In genomic region chr3:104674329-104675220, GRCm38 (mm10) we compare ENCODE assay signal across 7 mouse cellular contexts. TPM values are rescaled to one million over a fixed set of nuclear protein-coding genes. Genes with fewer than 3 reads are reported as not detected.
DNase-seq lines count a peak whose midpoint lies in the region; ATAC-seq and TF ChIP-seq lines count a peak whose summit lies in the region.

No protein-coding gene starts in this region.

- H3K27me3 ChIP-seq in E14TG2a.4 (ENCODE audit: insufficient read depth, low read length): peaks cover 8% of the 10 kb centered on the region; the same call in 1 of the 2 replicates
- H3K27me3 ChIP-seq in forebrain, embryonic 12.5 days: no peaks in the 10 kb centered on the region
- no peaks in the 10 kb centered on the region for H3K27me3 ChIP-seq in hindbrain, embryonic 15.5 days
- no peaks in the 10 kb centered on the region for H3K27me3 ChIP-seq in liver, embryonic 13.5 days

- TF ChIP-seq CTCF in E14TG2a.4 (conservative IDR thresholded peaks at IDR 0.05; ENCODE audit: low read length): no peak

- peak overlapping the region; percentile 48; the same call in 1 of the 2 replicates for H3K4me3 ChIP-seq in E14TG2a.4 (replicated peaks; ENCODE audit: low read length)
- H3K4me3 ChIP-seq in forebrain, embryonic 12.5 days (replicated peaks): peak overlapping the region; percentile 36
- H3K4me3 ChIP-seq in hindbrain, embryonic 15.5 days: peak overlapping the region; percentile 41
- peak overlapping the region; percentile 55 for H3K4me3 ChIP-seq in liver, embryonic 13.5 days (replicated peaks)

- H3K9me3 ChIP-seq in E14TG2a.4 (ENCODE audit: low read length): peaks cover 2% of the 10 kb centered on the region
- no peaks in the 10 kb centered on the region for H3K9me3 ChIP-seq in forebrain, embryonic 12.5 days
- H3K9me3 ChIP-seq in hindbrain, embryonic 15.5 days: no peaks in the 10 kb centered on the region
- H3K9me3 ChIP-seq in liver, embryonic 13.5 days (replicated peaks): no peaks in the 10 kb centered on the region; the same call in 1 of the 2 replicates

- H3K9ac ChIP-seq in forebrain, embryonic 12.5 days: 0 out of 2 replicates have a peak overlapping the region, but pooled peaks have one; percentile 29
- H3K9ac ChIP-seq in hindbrain, embryonic 15.5 days: peak overlapping the region; percentile 45
- H3K9ac ChIP-seq in liver, embryonic 13.5 days: peak overlapping the region; percentile 73

- peaks cover 60% of the 10 kb centered on the region for H3K4me1 ChIP-seq in E14TG2a.4 (replicated peaks; ENCODE audit: low read depth, low read length)
- peaks cover 24% of the 10 kb centered on the region for H3K4me1 ChIP-seq in forebrain, embryonic 12.5 days
- H3K4me1 ChIP-seq in hindbrain, embryonic 15.5 days (replicated peaks): peaks cover 16% of the 10 kb centered on the region
- peaks cover 66% of the 10 kb centered on the region for H3K4me1 ChIP-seq in liver, embryonic 13.5 days (replicated peaks)

- WGBS in forebrain, embryonic 12.5 days: 36% methylated on average over 14 of the region's 14 CpGs
- 27% methylated on average over 14 of the region's 14 CpGs for WGBS in hindbrain, embryonic 15.5 days
- WGBS in liver, embryonic 13.5 days (ENCODE audit: insufficient replicate concordance): 37% methylated on average over 14 of the region's 14 CpGs

- H3K36me3 ChIP-seq in E14TG2a.4 (ENCODE audit: insufficient read depth, low read length): no peaks in the 10 kb centered on the region
- no peaks in the 10 kb centered on the region for H3K36me3 ChIP-seq in forebrain, embryonic 12.5 days (replicated peaks)
- no peaks in the 10 kb centered on the region for H3K36me3 ChIP-seq in hindbrain, embryonic 15.5 days
- H3K36me3 ChIP-seq in liver, embryonic 13.5 days: no peaks in the 10 kb centered on the region

- peak; percentile 62 for DNase-seq in Muller cell, postnatal 12 days (ENCODE audit: inconsistent ontology term)
- peak; percentile 13 for DNase-seq in liver, embryonic 13.5 days
- peak; percentile 40 for DNase-seq in retina, postnatal 1 day
- no peak for DNase-seq in layer of hippocampus, adult 18-20 months (ENCODE audit: low spot score in 2 of 2)

- H3K27ac ChIP-seq in forebrain, embryonic 12.5 days: no peak overlapping the region
- H3K27ac ChIP-seq in hindbrain, embryonic 15.5 days (replicated peaks): peak overlapping the region; percentile 32; the same call in 1 of the 2 replicates
- peak overlapping the region; percentile 98 for H3K27ac ChIP-seq in liver, embryonic 13.5 days

- no peak for ATAC-seq in forebrain, embryonic 12.5 days (ENCODE audit: low FRiP score)
- no peak for ATAC-seq in hindbrain, embryonic 15.5 days (ENCODE audit: low FRiP score, low read depth)
- no peak for ATAC-seq in liver, embryonic 13.5 days (ENCODE audit: low read depth)

- peak overlapping the region; percentile 73 for H3K4me2 ChIP-seq in forebrain, embryonic 12.5 days
- peak overlapping the region; percentile 82 for H3K4me2 ChIP-seq in hindbrain, embryonic 15.5 days
- H3K4me2 ChIP-seq in liver, embryonic 13.5 days: peak overlapping the region; percentile 77

RNA-seq across cellular contexts. Expression of gene Slc16a1, which starts 36.1 kb away (rescaled TPM):
- polyA plus RNA-seq in forebrain, embryonic 12.5 days (2016; fragmentation: Nextera tagmentation; extraction: Ambion mirVana): 29.9 and 32.1 TPM in 2 replicates
- polyA plus RNA-seq in hindbrain, embryonic 15.5 days (2015; fragmentation: Nextera tagmentation; extraction: Ambion mirVana): 9.1 and 10.5 TPM in 2 replicates
- 81.9 and 106 TPM in 2 replicates for polyA plus RNA-seq in liver, embryonic 13.5 days (2015; fragmentation: Nextera tagmentation; extraction: Ambion mirVana)
- total RNA-seq in layer of hippocampus, adult 18-20 months (2021): 10 to 100 TPM; 24.8 to 25.2 TPM

Comparison
In these comparisons a context has a peak if more than half of its experiments do, and no peak if none do; other contexts are left out.
1. DNase-seq: peak in Muller cell, postnatal 12 days (single experiment), liver, embryonic 13.5 days (single experiment) and retina, postnatal 1 day (single experiment); none in layer of hippocampus, adult 18-20 months (0 of 2).
2. Peak in every context shown above with its lines, with median percentiles within 50 percentile points of each other: H3K4me3 ChIP-seq, H3K4me2 ChIP-seq and H3K9ac ChIP-seq.